Mouse (Mus musculus) liver, adult 2 months (tissue): ENCODE data around the gene Kcnk13.

Experiments
- CTCF ChIP-seq: fragments of 200-500 bp; IDR thresholded peaks from 2 replicates; pipeline ENCODE4 v1.5.1; 2011; ENCODE audit warnings: low read depth, low read length, control low read depth
- POLR2A ChIP-seq: fragments of 200-500 bp; IDR thresholded peaks from 2 replicates; pipeline ENCODE4 v1.6.1; 2011; ENCODE audit warnings: low read length, control low read depth; ENCODE audit not compliant: insufficient read depth; ENCODE audit errors: extremely low read depth

DNA sequence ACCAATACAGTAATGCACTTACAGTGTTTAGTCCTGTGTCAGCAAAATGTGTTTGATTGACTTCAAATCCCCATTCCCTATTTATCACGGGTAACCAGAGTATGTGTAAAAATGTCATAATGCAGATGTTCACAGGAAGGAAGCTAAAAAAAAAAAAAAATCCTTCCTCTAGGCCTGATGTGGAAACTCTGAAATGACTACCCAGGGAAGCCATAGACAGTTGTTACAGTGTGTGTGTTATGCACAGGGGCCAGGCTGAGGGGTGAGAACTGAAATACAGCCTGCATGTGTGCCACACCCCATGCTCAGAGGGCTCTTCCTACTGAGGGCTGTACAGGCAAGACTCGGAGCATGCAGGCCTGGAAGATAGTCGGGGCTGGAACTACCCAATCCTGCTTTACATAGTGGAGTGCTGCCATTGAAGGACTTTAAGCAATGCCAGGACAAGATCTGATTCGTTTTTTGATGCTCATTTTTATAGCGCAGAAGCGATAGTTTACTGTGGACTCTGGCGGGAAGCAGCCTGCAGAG is 62.5 kb downstream of the Kcnk13 start:
- TF ChIP-seq POLR2A = no peak
- no peak for TF ChIP-seq CTCF
